Mouse (Mus musculus) lung, postnatal 0 days (tissue): ENCODE data around the gene 2900026A02Rik. TPM values are rescaled to one million over a fixed set of nuclear protein-coding genes. Genes with fewer than 3 reads are reported as not detected.
A peak's percentile ranks its signal among the peaks of the same experiment; 100 is the strongest.

ENCODE experiments used
- ATAC-seq: fragments of 200-750 bp; cut with Nextera tagmentation; 2 replicates; pipeline ENCODE4 v1.8.0; 2017; ENCODE audit warnings: moderate library complexity
- DNase-seq: peaks from one replicate; pipeline ENCODE4 v3.0.0-alpha.2; 2016; ENCODE audit warnings: low spot score
- H3K27ac ChIP-seq: fragments of 300-500 bp; sonication (generic); 2 replicates; pipeline ENCODE4 v1.5.1; 2014; ENCODE audit warnings: antibody characterized with exemption, mild to moderate bottlenecking, low read length, mixed read lengths
- H3K27me3 ChIP-seq: fragments of 300-500 bp; sonication (generic); replicated peaks from 2 replicates; pipeline ENCODE4 v1.6.1; 2014; ENCODE audit warnings: low read length, mixed read lengths; ENCODE audit not compliant: insufficient read depth
- H3K36me3 ChIP-seq: fragments of 300-500 bp; sonication (generic); 2 replicates; pipeline ENCODE4 v1.6.1; 2014; ENCODE audit warnings: low read length, mixed read lengths; ENCODE audit not compliant: insufficient read depth
- H3K4me1 ChIP-seq: fragments of 300-500 bp; sonication (generic); 2 replicates; pipeline ENCODE4 v1.6.1; 2014; ENCODE audit warnings: antibody characterized with exemption, low read depth, low read length, mixed read lengths; ENCODE audit not compliant: insufficient read depth
- H3K4me2 ChIP-seq: fragments of 300-500 bp; sonication (generic); replicated peaks from 2 replicates; pipeline ENCODE4 v1.6.1; 2014; ENCODE audit warnings: low read depth, mild to moderate bottlenecking, low read length, moderate library complexity, mixed read lengths
- H3K4me3 ChIP-seq: fragments of 300-500 bp; sonication (generic); 2 replicates; pipeline ENCODE4 v1.5.1; 2014; ENCODE audit warnings: low read depth, low read length
- H3K9ac ChIP-seq: fragments of 300-500 bp; sonication (generic); replicated peaks from 2 replicates; pipeline ENCODE4 v1.6.1; 2014; ENCODE audit warnings: low read depth, mild to moderate bottlenecking
- H3K9me3 ChIP-seq: fragments of 300-500 bp; sonication (generic); 2 replicates; pipeline ENCODE4 v1.6.1; 2016; ENCODE audit warnings: low read length, mixed read lengths
- CTCF ChIP-seq: IDR thresholded peaks from 2 replicates; pipeline ENCODE4 v1.5.1; 2016; ENCODE audit warnings: antibody characterized with exemption, mild to moderate bottlenecking
- EP300 ChIP-seq: IDR thresholded peaks from 2 replicates; pipeline ENCODE4 v1.6.1; 2016; ENCODE audit warnings: antibody characterized with exemption, mild to moderate bottlenecking, control low read depth
- WGBS: fragments of 180-500 bp; shearing (Covaris S2); extraction: QIAGEN DNeasy Blood & Tissue Kit; methylation state at CpG from one replicate; pipeline ENCODE4 v1.1.7; 2014; 5-methylcytosine and 5-hydroxymethylcytosine counted together
- polyA plus RNA-seq: library from polyadenylated mRNA; unstranded; fragments of >200 nt; fragmentation: Nextera tagmentation; extraction: Ambion mirVana; gene quantifications from 2 replicates; pipeline ENCODE4 v1.2.1, GENCODE M21; 2015

Gene 2900026A02Rik
- polyA plus RNA-seq, 1 experiment from 2014 or later: 6.3 TPM

DNA sequence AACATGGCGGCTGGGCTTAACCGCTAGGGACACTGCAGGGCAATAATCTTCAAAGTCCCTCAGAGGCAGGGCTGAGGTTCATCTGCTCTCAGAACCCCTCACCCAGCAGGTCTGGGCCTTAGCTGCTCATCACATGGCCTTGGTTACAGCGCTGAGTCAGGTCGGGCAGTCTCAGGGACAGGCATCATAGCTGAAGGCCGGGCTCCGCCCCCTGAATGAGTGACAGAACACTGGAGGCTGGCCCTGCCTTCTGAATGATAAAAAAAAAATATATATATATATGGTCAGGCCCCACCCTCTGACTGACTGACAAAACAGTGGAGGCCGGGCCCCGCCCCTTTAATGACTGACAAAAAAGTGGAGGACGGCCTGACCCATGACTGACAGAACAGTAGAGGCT, 56.6 kb downstream of the 2900026A02Rik start:
- Histone ChIP-seq H3K27me3 (no peaks in the 10 kb centered on the region), H3K4me2 (no peak overlapping the region), H3K27ac (no peak overlapping the region), H3K4me1 (peaks cover 8% of the 10 kb centered on the region; the same call in 1 of the 2 replicates), H3K4me3 (no peak overlapping the region), H3K9me3 (no peaks in the 10 kb centered on the region), H3K36me3 (no peaks in the 10 kb centered on the region), H3K9ac (no peak overlapping the region)
- ATAC-seq: peak; percentile 46
- TF ChIP-seq CTCF (no peak), EP300 (no peak)
- no peak for DNase-seq
- 43% methylated on average over 9 of the region's 9 CpGs for WGBS

GRCm38 (mm10) chr5:113163116-113163515, 57.9 kb downstream of the 2900026A02Rik start:
- no peaks in the 10 kb centered on the region for H3K9me3 ChIP-seq
- no peak overlapping the region for H3K9ac ChIP-seq
- TF ChIP-seq EP300: no peak
- peak; percentile 18 for TF ChIP-seq CTCF
- no peak for ATAC-seq
- H3K4me2 ChIP-seq: peak overlapping the region; percentile 49
- no peaks in the 10 kb centered on the region for H3K27me3 ChIP-seq
- H3K4me1 ChIP-seq: peaks cover 8% of the 10 kb centered on the region
- no peak overlapping the region for H3K27ac ChIP-seq
- H3K4me3 ChIP-seq: peak overlapping the region; percentile 10; the same call in 1 of the 2 replicates
- WGBS: 11% methylated on average over 12 of the region's 13 CpGs
- no peaks in the 10 kb centered on the region for H3K36me3 ChIP-seq
- DNase-seq: peak; percentile 52

DNA sequence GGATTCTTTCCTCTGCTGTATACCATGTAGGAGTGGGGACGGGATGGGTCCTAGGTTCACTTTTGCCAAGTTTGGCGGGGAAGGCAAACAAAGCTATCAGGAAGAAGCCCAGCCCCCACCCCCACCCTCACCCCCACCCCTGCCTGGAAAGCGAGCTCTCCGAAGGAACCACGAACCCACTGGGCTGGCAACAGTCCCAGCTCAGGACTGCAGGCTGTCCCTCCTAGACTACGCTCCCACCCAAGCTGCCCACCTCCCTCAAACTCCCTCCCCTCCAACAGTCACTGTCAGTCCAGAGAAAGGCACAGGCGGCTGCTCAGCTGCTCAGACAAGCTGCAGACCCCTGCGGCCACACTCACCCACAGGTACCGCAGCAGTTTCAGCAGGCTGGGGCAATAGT, 58.3 kb downstream of the 2900026A02Rik start:
- ATAC-seq (no peak), DNase-seq (no peak)
- no peaks in the 10 kb centered on the region for H3K9me3 ChIP-seq
- no peaks in the 10 kb centered on the region for H3K36me3 ChIP-seq
- peak overlapping the region; percentile 10; the same call in 1 of the 2 replicates for H3K4me3 ChIP-seq
- TF ChIP-seq EP300: no peak
- no peak for TF ChIP-seq CTCF
- no peak overlapping the region for H3K9ac ChIP-seq
- peaks cover 8% of the 10 kb centered on the region for H3K4me1 ChIP-seq
- peak overlapping the region; percentile 49 for H3K4me2 ChIP-seq
- WGBS: 6% methylated on average over 8 of the region's 9 CpGs
- no peak overlapping the region for H3K27ac ChIP-seq
- H3K27me3 ChIP-seq: no peaks in the 10 kb centered on the region

- H3K9me3 ChIP-seq: no peaks in the 10 kb centered on the region
- H3K9ac ChIP-seq: no peak overlapping the region
- H3K4me3 ChIP-seq: no peak overlapping the region
- H3K36me3 ChIP-seq: no peaks in the 10 kb centered on the region
- ATAC-seq (no peak), DNase-seq (no peak)
- H3K27me3 ChIP-seq: no peaks in the 10 kb centered on the region
- TF ChIP-seq CTCF (no peak), EP300 (no peak)
- H3K27ac ChIP-seq: no peak overlapping the region
- H3K4me1 ChIP-seq: peaks cover 8% of the 10 kb centered on the region
- WGBS: 82% methylated on average over 6 of the region's 6 CpGs
- no peak overlapping the region for H3K4me2 ChIP-seq
These were observed 59.5 kb downstream of the 2900026A02Rik start for GRCm38 (mm10) chr5:113161576-113161975.

GRCm38 (mm10) chr5:113160320-113160719, 60.7 kb downstream of the 2900026A02Rik start:
- 77% methylated on average over 10 of the region's 10 CpGs for WGBS
- TF ChIP-seq CTCF (no peak), EP300 (no peak)
- DNase-seq: no peak
- no peaks in the 10 kb centered on the region for H3K36me3 ChIP-seq
- no peak overlapping the region for H3K9ac ChIP-seq
- no peak overlapping the region for H3K27ac ChIP-seq
- H3K4me3 ChIP-seq: no peak overlapping the region
- no peaks in the 10 kb centered on the region for H3K9me3 ChIP-seq
- H3K4me2 ChIP-seq: no peak overlapping the region
- peaks cover 8% of the 10 kb centered on the region for H3K4me1 ChIP-seq
- no peak for ATAC-seq
- no peaks in the 10 kb centered on the region for H3K27me3 ChIP-seq

DNA sequence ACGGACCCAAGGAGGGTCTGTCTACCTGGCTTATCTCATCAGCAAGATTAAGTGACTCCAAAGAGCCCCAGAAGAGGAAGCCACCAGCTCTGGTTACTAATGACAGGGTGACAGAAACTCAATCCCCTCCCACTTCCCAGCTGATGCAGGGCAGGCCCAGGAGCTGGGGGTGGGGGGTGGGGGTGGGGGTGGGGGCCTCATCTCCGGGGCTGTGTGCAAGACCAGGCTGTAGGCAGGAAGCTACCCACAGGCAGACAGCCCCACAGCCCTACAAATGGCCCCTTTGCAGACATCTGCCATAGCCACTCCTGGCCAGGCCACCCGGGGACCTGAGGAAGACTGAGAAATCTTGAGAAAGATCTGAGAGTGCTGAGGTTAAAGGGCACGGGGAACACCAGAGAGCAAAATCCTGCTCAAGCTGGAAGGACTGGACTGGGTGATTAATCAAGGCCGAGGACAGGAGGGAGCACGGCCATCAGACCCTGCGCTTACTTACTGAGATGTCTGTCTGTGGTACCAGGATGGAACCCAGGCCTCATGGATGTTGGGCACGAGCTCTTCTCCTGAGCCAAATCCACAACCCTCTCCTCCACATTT, 62.2 kb downstream of the 2900026A02Rik start:
- Histone ChIP-seq H3K36me3 (no peaks in the 10 kb centered on the region), H3K27me3 (no peaks in the 10 kb centered on the region), H3K9me3 (no peaks in the 10 kb centered on the region), H3K27ac (no peak overlapping the region), H3K4me2 (no peak overlapping the region), H3K4me1 (peaks cover 8% of the 10 kb centered on the region), H3K4me3 (no peak overlapping the region), H3K9ac (no peak overlapping the region)
- TF ChIP-seq CTCF (no peak), EP300 (no peak)
- ATAC-seq (no peak), DNase-seq (no peak)
- 30% methylated on average over 8 of the region's 8 CpGs for WGBS
